Mouse (Mus musculus): Measurements from ENCODE around the gene Slc16a2. TPM values are rescaled to one million over a fixed set of nuclear protein-coding genes. Genes with fewer than 3 reads are reported as not detected.
"Not testable (repeated sequence)": the region's sequence is repeated elsewhere in the genome, so short reads cannot be mapped to it uniquely, and the experiment has no call there.

Gene Slc16a2
- polyA plus RNA-seq, 1 experiment = 8.3 TPM

DNA sequence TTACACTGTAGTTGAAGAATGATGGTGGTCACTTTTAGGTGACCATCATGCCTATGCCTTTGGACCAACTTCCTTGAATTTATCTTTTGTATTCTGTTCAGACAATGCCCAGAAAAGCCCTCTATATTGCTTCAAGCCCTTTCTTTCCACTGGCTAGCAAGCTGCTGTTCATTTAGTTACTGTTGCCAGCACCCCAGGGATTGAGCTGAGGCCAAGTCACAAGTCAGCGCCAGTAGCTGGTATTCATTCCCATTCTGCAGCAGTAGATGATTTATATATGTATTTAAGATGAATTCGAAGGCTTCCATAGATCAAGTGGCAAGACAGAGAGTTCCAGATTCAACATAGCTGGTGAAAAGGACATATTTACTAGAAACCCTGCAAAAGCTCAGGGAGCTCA is 133.2 kb downstream of the Slc16a2 start:
- DNase-seq = no peak
- 91% methylated on average over 2 of the region's 2 CpGs for WGBS
- TF ChIP-seq POLR2A (IDR thresholded peaks at IDR 0.05; ENCODE audit: control insufficient read depth, extremely low read depth, insufficient read depth, low read length, poor library complexity) = no peak
- no peak for TF ChIP-seq CTCF (IDR thresholded peaks at IDR 0.05; ENCODE audit: borderline replicate concordance, control insufficient read depth, extremely low read depth, insufficient read depth, low read length, poor library complexity)

DNA sequence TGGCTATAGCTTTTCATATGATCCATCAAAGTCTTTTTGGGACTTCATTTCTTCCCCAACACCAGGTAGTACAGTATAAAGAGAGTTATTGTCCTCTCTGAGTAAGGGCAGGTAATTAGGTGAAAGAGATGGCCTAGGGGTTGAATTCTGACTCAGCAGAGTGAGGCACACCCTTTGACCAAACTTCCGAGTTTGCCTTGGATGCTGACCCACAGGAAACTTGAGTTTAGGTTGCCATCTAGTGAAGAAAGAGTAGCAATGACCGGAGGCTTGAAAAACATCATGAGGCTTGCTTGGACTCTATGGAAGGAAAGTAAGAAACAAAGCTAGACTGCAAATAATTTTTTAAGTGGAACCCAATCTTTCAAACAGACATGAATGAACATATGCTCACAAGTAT is 147.1 kb downstream of the Slc16a2 start:
- no peaks in the 10 kb centered on the region for H3K36me3 ChIP-seq (ENCODE audit: control insufficient read depth, insufficient read depth, low read length)
- H3K27ac ChIP-seq (ENCODE audit: control insufficient read depth, insufficient read depth, low read length) = no peak overlapping the region
- no peak for DNase-seq
- no peaks in the 10 kb centered on the region for H3K4me1 ChIP-seq (replicated peaks; ENCODE audit: control insufficient read depth, insufficient read depth, low read length)
- 53% methylated on average over 2 of the region's 2 CpGs for WGBS
- no peak for TF ChIP-seq POLR2A (IDR thresholded peaks at IDR 0.05; ENCODE audit: control insufficient read depth, extremely low read depth, insufficient read depth, low read length, poor library complexity)
- TF ChIP-seq CTCF (IDR thresholded peaks at IDR 0.05; ENCODE audit: borderline replicate concordance, control insufficient read depth, extremely low read depth, insufficient read depth, low read length, poor library complexity) = no peak
- H3K27me3 ChIP-seq (ENCODE audit: control insufficient read depth, insufficient read depth, low read length) = no peaks in the 10 kb centered on the region
- no peak overlapping the region for H3K4me3 ChIP-seq (ENCODE audit: control insufficient read depth, insufficient read depth, low read length)

More for the DNA sequence above, 133.2 kb downstream of the Slc16a2 start:
- Histone ChIP-seq H3K4me1 (replicated peaks; ENCODE audit: control insufficient read depth, insufficient read depth, low read length) (no peaks in the 10 kb centered on the region), H3K27me3 (ENCODE audit: control insufficient read depth, insufficient read depth, low read length) (no peaks in the 10 kb centered on the region), H3K36me3 (ENCODE audit: control insufficient read depth, insufficient read depth, low read length) (no peaks in the 10 kb centered on the region), H3K27ac (ENCODE audit: control insufficient read depth, insufficient read depth, low read length) (no peak overlapping the region), H3K4me3 (ENCODE audit: control insufficient read depth, insufficient read depth, low read length) (no peak overlapping the region)

DNA sequence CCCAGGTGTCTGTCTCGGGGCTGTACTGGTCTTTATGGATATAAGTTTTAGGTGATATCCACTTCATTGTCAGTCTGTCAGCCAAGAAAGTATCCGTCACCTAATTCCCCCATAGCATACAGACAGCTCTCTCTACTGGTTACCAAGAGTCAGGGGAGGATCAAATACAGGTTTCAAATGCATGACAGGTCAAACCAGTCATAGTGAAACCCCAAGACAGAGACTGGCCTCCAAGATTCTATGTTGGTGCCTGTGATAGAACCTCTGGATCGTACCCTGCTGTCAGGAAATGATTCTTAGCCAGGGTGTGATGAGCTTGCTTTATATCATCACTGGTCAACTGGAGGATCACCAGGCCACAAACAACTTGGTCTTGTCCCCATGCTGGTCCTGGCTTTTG is 148.0 kb downstream of the Slc16a2 start:
- no peaks in the 10 kb centered on the region for H3K27me3 ChIP-seq (ENCODE audit: control insufficient read depth, insufficient read depth, low read length)
- WGBS = 93% methylated on average over 3 of the region's 3 CpGs
- DNase-seq = no peak
- no peak overlapping the region for H3K4me3 ChIP-seq (ENCODE audit: control insufficient read depth, insufficient read depth, low read length)
- no peak overlapping the region for H3K27ac ChIP-seq (ENCODE audit: control insufficient read depth, insufficient read depth, low read length)
- no peaks in the 10 kb centered on the region for H3K4me1 ChIP-seq (replicated peaks; ENCODE audit: control insufficient read depth, insufficient read depth, low read length)
- H3K36me3 ChIP-seq (ENCODE audit: control insufficient read depth, insufficient read depth, low read length) = no peaks in the 10 kb centered on the region
- TF ChIP-seq POLR2A (IDR thresholded peaks at IDR 0.05; ENCODE audit: control insufficient read depth, extremely low read depth, insufficient read depth, low read length, poor library complexity) (no peak), CTCF (IDR thresholded peaks at IDR 0.05; ENCODE audit: borderline replicate concordance, control insufficient read depth, extremely low read depth, insufficient read depth, low read length, poor library complexity) (no peak)

DNA sequence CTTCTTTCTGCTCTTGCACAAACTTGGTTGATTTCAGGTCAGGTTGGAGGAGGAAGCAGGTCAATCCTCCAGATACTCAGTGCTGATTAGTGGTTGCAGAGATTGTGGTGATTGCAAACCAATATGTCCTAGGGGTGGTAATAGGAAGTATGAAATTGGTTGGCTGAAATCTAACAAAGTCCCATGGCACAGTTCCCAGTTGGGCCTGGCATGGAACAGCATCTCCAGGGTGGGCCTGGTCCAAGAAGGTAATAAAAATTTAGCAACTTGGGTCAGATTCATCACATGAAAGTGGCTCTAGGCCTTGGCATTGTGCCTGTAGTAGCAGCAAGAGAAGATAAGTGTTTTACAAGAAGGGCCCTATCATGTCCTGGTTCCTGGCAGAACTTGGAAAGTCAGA is 151.5 kb downstream of the Slc16a2 start:
- Histone ChIP-seq H3K27ac (ENCODE audit: control insufficient read depth, insufficient read depth, low read length) (no peak overlapping the region), H3K4me3 (ENCODE audit: control insufficient read depth, insufficient read depth, low read length) (no peak overlapping the region), H3K4me1 (replicated peaks; ENCODE audit: control insufficient read depth, insufficient read depth, low read length) (no peaks in the 10 kb centered on the region), H3K27me3 (ENCODE audit: control insufficient read depth, insufficient read depth, low read length) (no peaks in the 10 kb centered on the region), H3K36me3 (ENCODE audit: control insufficient read depth, insufficient read depth, low read length) (no peaks in the 10 kb centered on the region)
- TF ChIP-seq CTCF (IDR thresholded peaks at IDR 0.05; ENCODE audit: borderline replicate concordance, control insufficient read depth, extremely low read depth, insufficient read depth, low read length, poor library complexity) (no peak), POLR2A (IDR thresholded peaks at IDR 0.05; ENCODE audit: control insufficient read depth, extremely low read depth, insufficient read depth, low read length, poor library complexity) (no peak)
- DNase-seq = no peak

DNA sequence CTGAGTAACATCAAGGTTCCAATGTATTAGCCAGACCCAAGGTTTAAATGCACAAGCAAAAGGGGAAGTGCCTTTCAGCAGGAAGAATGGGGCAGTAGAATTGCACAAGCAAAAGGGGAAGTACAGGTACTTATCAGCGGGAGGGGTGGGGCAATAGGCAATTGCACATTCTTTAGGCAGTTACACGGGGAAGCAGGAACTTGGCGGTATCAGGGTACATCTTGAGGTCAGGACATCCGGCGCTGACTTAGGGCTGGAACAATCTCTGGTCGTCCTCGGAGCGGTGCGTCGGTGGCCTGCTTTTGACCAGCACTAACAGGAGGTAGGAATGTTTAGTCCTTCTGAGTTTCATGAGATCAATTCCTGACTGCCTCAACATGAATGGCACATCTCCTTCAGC is 157.3 kb downstream of the Slc16a2 start:
- 60% methylated on average over 10 of the region's 10 CpGs for WGBS
- DNase-seq; H3K4me3 ChIP-seq (ENCODE audit: control insufficient read depth, insufficient read depth, low read length); H3K27me3 ChIP-seq (ENCODE audit: control insufficient read depth, insufficient read depth, low read length); H3K4me1 ChIP-seq (replicated peaks; ENCODE audit: control insufficient read depth, insufficient read depth, low read length); H3K27ac ChIP-seq (ENCODE audit: control insufficient read depth, insufficient read depth, low read length); H3K36me3 ChIP-seq (ENCODE audit: control insufficient read depth, insufficient read depth, low read length): not testable (repeated sequence)

DNA sequence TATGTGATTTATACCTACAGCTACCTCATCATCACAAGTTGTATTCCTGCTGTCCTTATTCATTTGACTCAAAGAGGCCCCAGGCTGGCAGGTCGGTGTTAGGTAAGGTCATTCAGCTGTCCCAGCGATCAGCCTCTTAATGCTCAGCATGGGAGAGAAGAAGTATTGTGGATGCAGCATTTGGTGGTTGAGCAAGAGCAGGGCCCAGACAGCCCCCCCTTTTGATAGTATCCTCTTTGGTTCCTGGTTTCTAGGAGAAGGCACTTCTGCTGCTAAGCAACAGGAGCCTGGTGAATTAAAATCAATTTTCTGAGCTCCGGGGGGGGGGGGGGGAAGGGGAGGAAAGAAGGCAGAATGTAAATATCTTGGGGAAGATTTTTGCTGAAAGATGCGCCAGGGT is 162.8 kb downstream of the Slc16a2 start:
- H3K27ac ChIP-seq (ENCODE audit: control insufficient read depth, insufficient read depth, low read length) = no peak overlapping the region
- no peak overlapping the region for H3K4me3 ChIP-seq (ENCODE audit: control insufficient read depth, insufficient read depth, low read length)
- WGBS = 82% methylated on average over 4 of the region's 4 CpGs
- no peaks in the 10 kb centered on the region for H3K4me1 ChIP-seq (replicated peaks; ENCODE audit: control insufficient read depth, insufficient read depth, low read length)
- H3K27me3 ChIP-seq (ENCODE audit: control insufficient read depth, insufficient read depth, low read length) = no peaks in the 10 kb centered on the region
- DNase-seq = no peak
- TF ChIP-seq POLR2A (IDR thresholded peaks at IDR 0.05; ENCODE audit: control insufficient read depth, extremely low read depth, insufficient read depth, low read length, poor library complexity) = no peak
- TF ChIP-seq CTCF (IDR thresholded peaks at IDR 0.05; ENCODE audit: borderline replicate concordance, control insufficient read depth, extremely low read depth, insufficient read depth, low read length, poor library complexity) = no peak
- no peaks in the 10 kb centered on the region for H3K36me3 ChIP-seq (ENCODE audit: control insufficient read depth, insufficient read depth, low read length)

DNA sequence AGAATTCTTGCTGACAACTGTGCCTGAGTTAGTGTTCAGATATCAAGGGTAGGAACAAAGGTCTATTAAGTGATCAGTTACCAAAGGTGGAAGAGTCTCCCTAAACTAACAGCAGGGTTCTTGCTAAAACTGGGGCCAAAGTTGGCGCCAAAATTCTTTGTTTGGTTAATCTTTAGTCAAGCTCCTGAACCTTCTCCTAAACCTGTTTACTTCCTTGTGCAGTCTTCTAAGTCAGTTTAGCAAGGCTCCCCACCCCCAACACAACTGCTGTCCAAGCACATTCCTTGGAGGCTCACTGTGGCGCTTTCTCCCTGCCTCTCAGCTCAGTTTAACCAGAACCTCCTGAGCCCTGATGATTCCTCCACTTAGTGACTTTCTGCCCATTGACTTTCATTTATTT is 168.8 kb downstream of the Slc16a2 start:
- Histone ChIP-seq H3K4me1 (replicated peaks; ENCODE audit: control insufficient read depth, insufficient read depth, low read length) (peaks cover 4% of the 10 kb centered on the region; the same call in 1 of the 2 replicates), H3K27ac (ENCODE audit: control insufficient read depth, insufficient read depth, low read length) (no peak overlapping the region), H3K36me3 (ENCODE audit: control insufficient read depth, insufficient read depth, low read length) (no peaks in the 10 kb centered on the region), H3K4me3 (ENCODE audit: control insufficient read depth, insufficient read depth, low read length) (no peak overlapping the region), H3K27me3 (ENCODE audit: control insufficient read depth, insufficient read depth, low read length) (no peaks in the 10 kb centered on the region)
- TF ChIP-seq CTCF (IDR thresholded peaks at IDR 0.05; ENCODE audit: borderline replicate concordance, control insufficient read depth, extremely low read depth, insufficient read depth, low read length, poor library complexity) (no peak), POLR2A (IDR thresholded peaks at IDR 0.05; ENCODE audit: control insufficient read depth, extremely low read depth, insufficient read depth, low read length, poor library complexity) (no peak)
- 87% methylated on average over 2 of the region's 2 CpGs for WGBS
- no peak for DNase-seq
